Mouse (Mus musculus) left cerebral cortex, adult 2 months (tissue): ENCODE measurements at regions not wholly inside any gene's neighbourhood (a gene's known extent, or its start where the extent isn't known, plus 50 kb on each side); places are given as distances from the start of the nearest gene placed in this dataset.
"Not testable (repeated sequence)": the region's sequence is repeated elsewhere in the genome, so short reads cannot be mapped to it uniquely, and the experiment has no call there.

Source experiments
- DNase-seq, 2 experiments: peaks; one replicate each; pipeline ENCODE4 v3.0.0; 2021 to 2022; ENCODE audit warnings: low spot score in 2 of 2, mixed read lengths in 1 of 2; ENCODE audit errors: extremely low spot score in 1 of 2
- H3K27ac ChIP-seq: fragments of 200-600 bp; 2 replicates; pipeline ENCODE4 v1.8.1; 2022
- H3K4me3 ChIP-seq: fragments of 200-600 bp; 2 replicates; pipeline ENCODE4 v1.8.1; 2022
- CTCF ChIP-seq: fragments of 200-600 bp; IDR thresholded peaks from 2 replicates; pipeline ENCODE4 v1.8.1; 2022; ENCODE audit warnings: antibody characterized with exemption, mild to moderate bottlenecking, moderate library complexity
- intact Hi-C: fragments of 180-260 bp; cut with DNase I; formaldehyde crosslinking; loops from one replicate; pipeline ENCODE4 v1.15.1; 2025

DNA sequence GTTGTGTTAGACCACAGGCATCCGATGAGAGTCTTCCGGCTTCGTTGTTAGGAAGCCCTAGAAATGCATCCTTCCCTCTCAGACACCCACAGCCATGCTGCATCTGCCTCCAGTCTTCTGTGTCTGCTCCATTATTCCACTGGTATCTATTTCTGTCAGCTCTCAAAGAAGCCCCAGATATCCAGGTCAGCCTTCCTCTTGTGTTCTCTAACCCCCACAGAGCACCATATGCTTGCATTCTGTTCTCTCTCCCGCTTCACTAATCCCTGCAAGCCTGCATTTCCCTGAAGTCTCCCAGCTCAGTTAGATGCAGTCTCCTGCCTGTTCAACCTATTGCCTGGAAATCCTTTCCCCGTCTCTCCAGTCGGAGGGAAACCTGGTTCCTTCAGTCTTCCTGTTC, 53.6 kb upstream of the Wdfy3 start:
- H3K4me3 ChIP-seq = no peak overlapping the region
- intact Hi-C loops = loop anchor here (2.0 kb wide), 1 partner anchor 38 kb away; no protein-coding TSS in a partner anchor
- DNase-seq = peak in 1 of 2 experiments; percentile 36
- H3K27ac ChIP-seq = peak overlapping the region; percentile 38
- no peak for TF ChIP-seq CTCF

DNA sequence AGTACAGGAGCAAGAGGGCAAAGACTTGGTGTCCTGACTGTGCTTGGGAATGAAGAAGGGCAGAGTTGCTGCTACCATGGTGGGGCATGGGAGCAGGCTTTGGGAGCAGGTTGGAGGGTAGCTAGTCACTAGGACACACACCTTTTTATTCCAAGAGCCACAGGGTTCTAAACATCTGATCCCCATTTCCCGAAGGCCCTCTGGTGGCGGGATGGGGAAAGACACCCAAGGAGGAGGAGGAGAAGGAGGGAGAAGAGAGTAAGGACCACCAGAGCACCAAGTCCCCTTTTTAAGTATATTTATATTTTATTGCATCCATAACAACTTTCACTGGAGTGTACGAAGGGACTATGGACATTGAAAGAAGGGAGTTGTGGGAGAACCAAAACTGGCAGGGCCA, 57.0 kb upstream of the Wdfy3 start:
- peak; percentile 36 to 61 for DNase-seq
- Histone ChIP-seq H3K27ac (no peak overlapping the region), H3K4me3 (no peak overlapping the region)
- intact Hi-C loops = no loop called here
- peak; percentile 80 for TF ChIP-seq CTCF

DNA sequence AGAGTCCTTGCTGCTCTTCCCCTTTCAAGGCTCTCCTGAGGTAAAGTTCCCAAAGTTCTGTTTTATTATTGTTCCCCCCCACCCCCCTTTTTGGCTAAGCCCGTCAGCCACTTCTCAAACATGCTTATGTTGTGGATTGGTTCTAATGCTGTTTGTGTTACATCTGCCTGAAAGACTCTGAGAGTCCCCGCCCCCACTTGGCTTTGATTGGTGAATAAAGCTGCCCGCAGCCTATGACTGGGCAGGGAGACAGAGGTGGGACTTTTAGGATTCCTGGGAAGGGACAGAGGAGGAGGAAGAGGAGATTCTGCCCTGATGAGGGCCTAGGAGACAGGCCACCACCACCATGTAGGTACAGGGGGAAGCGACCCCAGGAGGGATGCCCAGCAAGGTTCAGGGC, 78.3 kb upstream of the Wdfy3 start:
- Histone ChIP-seq H3K4me3 (no peak overlapping the region), H3K27ac (no peak overlapping the region)
- no peak for DNase-seq
- intact Hi-C loops = loop anchor here (2.0 kb wide), 1 partner anchor 727 kb away; no protein-coding TSS in a partner anchor
- no peak for TF ChIP-seq CTCF

GRCm38 (mm10) chr5:102149481-102150129, 79.9 kb upstream of the Wdfy3 start:
- DNase-seq = peak; percentile 81 to 88
- intact Hi-C loops = loop anchor here (1.0 to 2.0 kb wide), 2 partner anchors 543 to 725 kb away; no protein-coding TSS in a partner anchor
- Histone ChIP-seq H3K4me3 (no peak overlapping the region), H3K27ac (no peak overlapping the region)
- TF ChIP-seq CTCF = peak; percentile 95

DNA sequence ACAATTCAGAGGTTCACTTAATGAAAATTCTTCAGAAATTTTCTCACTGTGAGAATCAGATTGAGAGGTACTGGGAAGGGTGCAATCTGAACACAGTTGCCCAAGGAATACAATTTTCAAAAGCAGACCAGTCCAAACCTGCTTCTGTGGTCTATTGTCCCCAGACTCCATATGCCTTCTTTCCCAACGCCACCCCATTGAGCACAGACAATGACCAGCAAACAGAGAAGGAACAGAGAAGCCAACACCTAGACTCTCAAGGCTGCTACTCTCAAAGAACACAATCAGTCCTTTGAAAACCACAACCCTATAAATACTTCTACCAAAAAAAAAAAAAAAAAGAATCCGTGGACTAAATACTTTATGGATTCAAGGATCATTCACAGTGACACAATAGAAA, 89.9 kb upstream of the Wdfy3 start:
- Histone ChIP-seq H3K27ac (no peak overlapping the region), H3K4me3 (no peak overlapping the region)
- no peak for DNase-seq
- no peak for TF ChIP-seq CTCF
- intact Hi-C loops = no loop called here

DNA sequence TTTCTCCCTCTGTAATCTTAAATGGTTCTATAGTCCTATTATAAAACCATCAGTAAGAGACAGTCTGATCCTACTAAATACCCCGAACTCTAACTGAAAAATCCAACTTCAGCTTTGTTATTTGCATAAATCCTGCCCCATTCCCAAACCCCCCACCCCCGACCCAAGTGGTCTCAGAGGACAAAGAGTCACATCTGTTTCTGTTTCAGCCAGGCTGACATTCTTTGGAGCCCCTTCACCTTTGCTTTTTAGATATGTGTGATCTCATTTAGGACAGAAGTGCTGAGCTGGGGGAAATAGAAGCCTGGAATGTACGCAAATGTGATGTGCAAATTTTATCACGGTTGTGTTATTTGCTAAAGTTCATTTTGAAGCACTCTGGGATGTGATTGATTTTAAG, 98.3 kb upstream of the Wdfy3 start:
- TF ChIP-seq CTCF = no peak

DNA sequence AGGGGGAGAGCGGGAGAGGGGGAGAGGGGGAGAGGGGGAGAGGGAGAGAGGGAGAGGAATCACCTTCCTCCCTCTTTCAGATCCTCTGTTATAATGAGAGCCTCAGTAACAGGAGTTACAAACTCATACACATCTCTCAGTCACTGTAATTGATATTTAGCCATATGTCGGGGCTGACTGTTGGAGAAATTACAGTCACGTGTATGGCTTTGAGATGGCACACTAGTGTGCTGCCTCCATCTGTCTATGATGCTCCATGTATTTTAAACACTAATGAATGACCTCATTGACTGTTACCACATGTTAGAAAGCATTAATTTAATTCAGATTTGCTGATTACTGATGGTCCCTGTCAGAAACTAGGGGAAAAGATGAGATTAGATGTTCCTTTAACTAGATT, 102.1 kb upstream of the Wdfy3 start:
- intact Hi-C loops = no loop called here
- Histone ChIP-seq H3K4me3 (no peak overlapping the region), H3K27ac (no peak overlapping the region)
- no peak for TF ChIP-seq CTCF
- DNase-seq = no peak

More for the DNA sequence above, 98.3 kb upstream of the Wdfy3 start:
- intact Hi-C loops = no loop called here
- Histone ChIP-seq H3K27ac (no peak overlapping the region), H3K4me3 (no peak overlapping the region)
- DNase-seq = no peak

GRCm38 (mm10) chr5:102180250-102180649, 110.5 kb upstream of the Wdfy3 start:
- no peak for TF ChIP-seq CTCF
- no peak overlapping the region for H3K27ac ChIP-seq
- intact Hi-C loops = no loop called here
- H3K4me3 ChIP-seq = no peak overlapping the region
- DNase-seq = no peak

GRCm38 (mm10) chr5:102188951-102189350, 119.2 kb upstream of the Wdfy3 start:
- intact Hi-C loops, H3K27ac ChIP-seq, DNase-seq, H3K4me3 ChIP-seq: not testable (repeated sequence)

GRCm38 (mm10) chr5:102206456-102206855, 136.7 kb upstream of the Wdfy3 start:
- no peak for DNase-seq
- H3K27ac ChIP-seq = no peak overlapping the region
- no peak overlapping the region for H3K4me3 ChIP-seq
- intact Hi-C loops = loop anchor here (2.0 kb wide), 1 partner anchor 668 kb away; no protein-coding TSS in a partner anchor
- no peak for TF ChIP-seq CTCF

- H3K27ac ChIP-seq = no peak overlapping the region
- peak overlapping the region; percentile 24 for H3K4me3 ChIP-seq
- TF ChIP-seq CTCF = peak; percentile 88
- intact Hi-C loops = loop anchor here (1.0 to 2.0 kb wide), 2 partner anchors 485 to 668 kb away; no protein-coding TSS in a partner anchor
- DNase-seq = peak; percentile 74
Measured at GRCm38 (mm10) chr5:102206953-102207352, 137.2 kb upstream of the Wdfy3 start.

DNA sequence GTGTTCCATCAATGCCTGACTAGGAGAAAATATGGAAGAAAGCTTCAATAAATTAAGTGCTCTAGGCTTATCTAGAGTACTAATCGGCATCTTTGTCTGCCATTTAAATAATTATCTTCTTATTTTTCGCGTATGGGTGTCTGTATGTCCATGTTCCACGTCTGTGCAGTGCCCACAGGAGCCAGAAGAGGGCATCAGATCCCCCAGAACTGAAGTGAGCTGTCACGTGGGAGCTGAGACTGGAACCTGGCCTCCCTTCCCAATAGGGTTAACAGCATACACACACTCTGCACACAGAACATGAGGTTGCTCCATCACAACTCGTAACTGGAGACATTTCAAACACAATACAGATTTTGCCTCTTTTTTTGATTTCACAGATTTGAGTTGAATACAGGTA, 143.4 kb upstream of the Wdfy3 start:
- peak in 1 of 2 experiments; percentile 33 for DNase-seq
- intact Hi-C loops = loop anchor here (2.0 kb wide), 1 partner anchor 658 kb away; no protein-coding TSS in a partner anchor
- H3K27ac ChIP-seq = no peak overlapping the region
- no peak overlapping the region for H3K4me3 ChIP-seq
- TF ChIP-seq CTCF = peak; percentile 61

GRCm38 (mm10) chr5:102227131-102227530, 157.4 kb upstream of the Wdfy3 start:
- Histone ChIP-seq H3K4me3 (no peak overlapping the region), H3K27ac (no peak overlapping the region)
- no peak for TF ChIP-seq CTCF
- no peak for DNase-seq
- intact Hi-C loops = no loop called here
